Mouse (Mus musculus) heart, adult 2 months (tissue): Measurements from ENCODE around the gene Fbxl13.

ENCODE experiments used
- CTCF ChIP-seq: fragments of 200-600 bp; IDR thresholded peaks from 2 replicates; pipeline ENCODE4 v1.8.1; 2022; ENCODE audit warnings: antibody characterized with exemption, mild to moderate bottlenecking, moderate library complexity
- POLR2A ChIP-seq: fragments of 200-500 bp; IDR thresholded peaks from 2 replicates; pipeline ENCODE4 v1.6.1; 2011; ENCODE audit warnings: mild to moderate bottlenecking, low read depth, low read length, control low read depth; ENCODE audit not compliant: insufficient read depth

- TF ChIP-seq CTCF (no peak), POLR2A (no peak)
Measured at GRCm38 (mm10) chr5:21500133-21500532, 145.3 kb downstream of the Fbxl13 start.
